Mouse (Mus musculus) cerebellum, adult 9-11 months (tissue): ENCODE results near the gene Nfam1.
A peak's percentile ranks its signal among the peaks of the same experiment; 100 is the strongest.

Experiments
- DNase-seq: peaks from one replicate; pipeline ENCODE4 v3.0.0; 2022

The Nfam1 gene

GRCm38 (mm10) chr15:83037755-83038483, 4.8 kb upstream of the Nfam1 start:
- peak; percentile 79 for DNase-seq

- DNase-seq, result peak; percentile 64
Observed at GRCm38 (mm10) chr15:83036900-83037519, 3.9 kb upstream of the Nfam1 start.

- no peak for DNase-seq
Observed at GRCm38 (mm10) chr15:83036089-83036488, 3.0 kb upstream of the Nfam1 start.

GRCm38 (mm10) chr15:83034275-83034977, 1.3 kb upstream of the Nfam1 start:
- DNase-seq, result peak; percentile 70

GRCm38 (mm10) chr15:83030884-83031283, 2.2 kb downstream of the Nfam1 start:
- no peak for DNase-seq

- DNase-seq, result no peak
Observed at GRCm38 (mm10) chr15:83029725-83030718, 3.1 kb downstream of the Nfam1 start.

GRCm38 (mm10) chr15:83026129-83026528, 7.0 kb downstream of the Nfam1 start:
- DNase-seq, result no peak

GRCm38 (mm10) chr15:83025041-83025760, 7.9 kb downstream of the Nfam1 start:
- DNase-seq, result no peak

- no peak for DNase-seq
Observed at GRCm38 (mm10) chr15:83022947-83023346, 10.2 kb downstream of the Nfam1 start.

- no peak for DNase-seq
Observed at GRCm38 (mm10) chr15:83010990-83011664, 22.0 kb downstream of the Nfam1 start.

GRCm38 (mm10) chr15:83010423-83010822, 22.7 kb downstream of the Nfam1 start:
- DNase-seq, result no peak

GRCm38 (mm10) chr15:83009532-83009931, 23.6 kb downstream of the Nfam1 start:
- no peak for DNase-seq

GRCm38 (mm10) chr15:83008761-83009423, 24.2 kb downstream of the Nfam1 start:
- DNase-seq, result no peak

- no peak for DNase-seq
Observed at GRCm38 (mm10) chr15:83007346-83007920, 25.7 kb downstream of the Nfam1 start.

GRCm38 (mm10) chr15:83002665-83003548, 30.2 kb downstream of the Nfam1 start:
- DNase-seq, result peak; percentile 81

GRCm38 (mm10) chr15:82998811-82999221, 34.3 kb downstream of the Nfam1 start:
- no peak for DNase-seq

GRCm38 (mm10) chr15:82996431-82996830, 36.7 kb downstream of the Nfam1 start:
- DNase-seq, result no peak

- no peak for DNase-seq
Observed at GRCm38 (mm10) chr15:82995239-82995638, 37.9 kb downstream of the Nfam1 start.

GRCm38 (mm10) chr15:82992911-82993310, 40.2 kb downstream of the Nfam1 start:
- no peak for DNase-seq
